14 mouse cellular contexts compared by ENCODE assay signal in the genomic region with DNA sequence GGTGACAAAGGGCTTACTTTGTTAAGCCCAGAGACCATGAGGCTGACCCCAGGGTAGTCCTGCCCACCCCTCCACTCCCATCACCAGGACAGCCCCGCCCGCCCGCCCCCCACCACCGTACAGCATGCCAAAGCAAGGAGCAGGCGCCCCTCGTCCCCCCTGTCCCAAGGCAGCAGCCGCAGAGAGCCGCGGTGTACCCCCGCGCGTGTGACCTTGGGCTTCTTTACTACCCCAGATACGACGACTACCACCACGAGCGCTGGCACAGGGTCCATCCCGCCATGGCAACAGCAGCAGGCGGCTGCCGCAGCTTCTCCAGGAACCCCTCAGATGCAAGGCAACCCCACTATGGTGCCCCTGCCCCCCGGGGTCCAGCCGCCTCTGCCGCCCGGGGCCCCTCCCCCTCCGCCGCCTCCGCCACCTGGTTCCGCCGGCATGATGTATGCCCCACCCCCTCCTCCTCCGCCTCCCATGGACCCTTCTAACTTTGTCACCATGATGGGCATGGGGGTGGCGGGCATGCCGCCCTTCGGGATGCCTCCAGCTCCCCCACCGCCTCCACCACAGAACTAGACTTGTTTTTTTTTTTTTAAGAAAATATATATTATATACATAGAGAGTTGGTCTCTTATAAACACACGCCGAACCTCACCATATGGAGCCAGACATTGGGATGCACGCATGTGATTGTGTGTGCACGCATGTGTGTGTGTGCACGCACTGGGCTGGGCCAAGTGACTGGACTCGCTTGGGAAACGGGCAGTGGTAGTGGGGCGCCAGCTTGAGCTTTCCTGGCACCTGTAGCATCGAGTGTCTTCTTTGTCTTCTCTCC. TPM values are rescaled to one million over a fixed set of nuclear protein-coding genes. Genes with fewer than 3 reads are reported as not detected.
A peak's percentile ranks its signal among the peaks of the same experiment; 100 is the strongest.
DNase-seq lines count a peak whose midpoint lies in the region; ATAC-seq and TF ChIP-seq lines count a peak whose summit lies in the region.
"Had no signal": no experiment of that assay in that cellular context is flagged by ENCODE, and none has a peak within 500 bp of the region (broad histone marks: within the 10 kb centered on the region; RNA-seq: fewer than 3 reads in every experiment).

No protein-coding gene starts in this region.

- H3K4me3 ChIP-seq in limb, embryonic 12.5 days (replicated peaks): no peak overlapping the region
- no peak overlapping the region for H3K4me3 ChIP-seq in limb, embryonic 10.5 days
- H3K4me3 ChIP-seq in ES-Bruce4 (ENCODE audit: low read depth, low read length): peak overlapping the region; percentile 5; the same call in 1 of the 2 replicates
- H3K4me3 ChIP-seq in hindbrain, embryonic 12.5 days: no peak overlapping the region
- H3K4me3 ChIP-seq: embryonic facial prominence, embryonic 15.5 days; limb, embryonic 13.5 days had no signal

- TF ChIP-seq POLR2A in ES-Bruce4 (IDR thresholded peaks at IDR 0.05; ENCODE audit: insufficient read depth, low read length): no peak

- TF ChIP-seq CTCF in ES-Bruce4 (IDR thresholded peaks at IDR 0.05; ENCODE audit: low read depth, low read length): no peak

- peaks cover 89% of the 10 kb centered on the region for H3K36me3 ChIP-seq in limb, embryonic 12.5 days
- peaks cover 96% of the 10 kb centered on the region for H3K36me3 ChIP-seq in limb, embryonic 10.5 days
- H3K36me3 ChIP-seq in ES-Bruce4 (ENCODE audit: control insufficient read depth, insufficient read depth, low read length, poor library complexity, severe bottlenecking): peaks cover 70% of the 10 kb centered on the region
- peaks cover 89% of the 10 kb centered on the region for H3K36me3 ChIP-seq in hindbrain, embryonic 12.5 days

- H3K27me3 ChIP-seq in limb, embryonic 12.5 days: no peaks in the 10 kb centered on the region
- H3K27me3 ChIP-seq in limb, embryonic 10.5 days (ENCODE audit: low read depth, poor library complexity, severe bottlenecking): no peaks in the 10 kb centered on the region
- H3K27me3 ChIP-seq in ES-Bruce4 (ENCODE audit: control insufficient read depth, insufficient read depth, low read length, poor library complexity, severe bottlenecking): no peaks in the 10 kb centered on the region
- no peaks in the 10 kb centered on the region for H3K27me3 ChIP-seq in hindbrain, embryonic 12.5 days
- H3K27me3 ChIP-seq: embryonic facial prominence, embryonic 15.5 days; limb, embryonic 13.5 days had no signal

- no peak overlapping the region for H3K9ac ChIP-seq in limb, embryonic 12.5 days (replicated peaks)
- peak overlapping the region; percentile 50; the same call in 1 of the 2 replicates for H3K9ac ChIP-seq in ES-Bruce4 (ENCODE audit: low read depth, poor library complexity, severe bottlenecking)
- no peak overlapping the region for H3K9ac ChIP-seq in hindbrain, embryonic 12.5 days
- H3K9ac ChIP-seq: embryonic facial prominence, embryonic 15.5 days; limb, embryonic 13.5 days had no signal

- no peak for TF ChIP-seq EP300 in ES-Bruce4 (IDR thresholded peaks at IDR 0.05; ENCODE audit: insufficient read depth, low read depth, low read length)

- no peaks in the 10 kb centered on the region for H3K4me1 ChIP-seq in limb, embryonic 12.5 days (replicated peaks)
- no peaks in the 10 kb centered on the region for H3K4me1 ChIP-seq in limb, embryonic 10.5 days
- no peaks in the 10 kb centered on the region for H3K4me1 ChIP-seq in ES-Bruce4 (ENCODE audit: control insufficient read depth, insufficient read depth, low read length)
- H3K4me1 ChIP-seq in hindbrain, embryonic 12.5 days: 0 out of 2 replicates have a peak, but pooled peaks cover 6% of the 10 kb centered on the region
- H3K4me1 ChIP-seq: embryonic facial prominence, embryonic 15.5 days; limb, embryonic 13.5 days had no signal

- peak; percentile 34 for ATAC-seq in limb, embryonic 12.5 days (ENCODE audit: insufficient number of reproducible peaks, insufficient read depth, low FRiP score, low TSS enrichment, low read depth)
- peak; percentile 19; the same call in 1 of the 2 replicates for ATAC-seq in hindbrain, embryonic 12.5 days (ENCODE audit: low FRiP score)
- ATAC-seq in megakaryocyte-erythroid progenitor cell, adult 5-6 weeks (replicated peaks; ENCODE audit: low FRiP score, low TSS enrichment, poor library complexity, severe bottlenecking): no peak
- ATAC-seq: activated CD4-positive, CD25-positive, alpha-beta regulatory T cell, adult 4 months; inflammation-experienced regulatory T-cells, adult 6 months had no signal

- H3K27ac ChIP-seq in limb, embryonic 12.5 days: no peak overlapping the region
- H3K27ac ChIP-seq in limb, embryonic 10.5 days: no peak overlapping the region
- H3K27ac ChIP-seq in ES-Bruce4 (ENCODE audit: insufficient read depth, low read length): no peak overlapping the region
- H3K27ac ChIP-seq in hindbrain, embryonic 12.5 days: no peak overlapping the region
- H3K27ac ChIP-seq: embryonic facial prominence, embryonic 15.5 days; kidney, postnatal 0 days; limb, embryonic 13.5 days had no signal

- WGBS in limb, embryonic 12.5 days: 94% methylated on average over 42 of the region's 42 CpGs
- 93% methylated on average over 42 of the region's 42 CpGs for WGBS in limb, embryonic 10.5 days
- WGBS in hindbrain, embryonic 12.5 days: 86% methylated on average over 33 of the region's 42 CpGs

- no peaks in the 10 kb centered on the region for H3K9me3 ChIP-seq in limb, embryonic 12.5 days
- no peaks in the 10 kb centered on the region for H3K9me3 ChIP-seq in limb, embryonic 10.5 days (replicated peaks)
- no peaks in the 10 kb centered on the region for H3K9me3 ChIP-seq in ES-Bruce4 (replicated peaks; ENCODE audit: control insufficient read depth, insufficient read depth, low read length, poor library complexity, severe bottlenecking)
- H3K9me3 ChIP-seq in hindbrain, embryonic 12.5 days (replicated peaks): no peaks in the 10 kb centered on the region
- H3K9me3 ChIP-seq: embryonic facial prominence, embryonic 15.5 days; G1E; limb, embryonic 13.5 days had no signal

- H3K4me2 ChIP-seq in limb, embryonic 12.5 days: no peak overlapping the region
- H3K4me2 ChIP-seq in hindbrain, embryonic 12.5 days (replicated peaks): no peak overlapping the region
- H3K4me2 ChIP-seq: embryonic facial prominence, embryonic 15.5 days; limb, embryonic 13.5 days had no signal

- DNase-seq in cerebellum, adult 11-12 months: peak; percentile 57
- no peak for DNase-seq in cerebellum, adult 8-10 months
- DNase-seq in limb, embryonic 10.5 days (ENCODE audit: low spot score): no peak
- no peak for DNase-seq in left cerebral cortex, adult 11 months (ENCODE audit: low spot score)

RNA-seq across cellular contexts. Expression of a gene that starts 8.6 kb away (rescaled TPM):
- polyA plus RNA-seq in limb, embryonic 12.5 days (2016; fragmentation: Nextera tagmentation; extraction: Ambion mirVana): 6.3 and 6.5 TPM in 2 replicates
- 2.5 and 3.0 TPM in 2 replicates for polyA plus RNA-seq in limb, embryonic 10.5 days (2016; fragmentation: Nextera tagmentation; extraction: Ambion mirVana)
- polyA plus RNA-seq in ES-Bruce4 (2011; ENCODE audit: insufficient read depth, insufficient read length, low read depth, missing spikeins): 4.1 and 4.6 TPM in 2 replicates
- polyA plus RNA-seq in hindbrain, embryonic 12.5 days (2016; fragmentation: Nextera tagmentation; extraction: Ambion mirVana): 1.8 and 3.9 TPM in 2 replicates
- total RNA-seq in megakaryocyte-erythroid progenitor cell, adult 5-6 weeks (2014; fragmentation: Nextera tagmentation): 4.9 TPM in 1 of 2 replicates, not detected in the other
- 0.04 and 4.9 TPM in 2 replicates for total RNA-seq in megakaryocyte-erythroid progenitor cell, adult 5-6 weeks (2017)

RNA-seq across cellular contexts. Expression of a gene that starts 12.1 kb away (rescaled TPM):
- 164 and 171 TPM in 2 replicates for polyA plus RNA-seq in limb, embryonic 12.5 days (2016; fragmentation: Nextera tagmentation; extraction: Ambion mirVana)
- polyA plus RNA-seq in limb, embryonic 10.5 days (2016; fragmentation: Nextera tagmentation; extraction: Ambion mirVana): 193 and 206 TPM in 2 replicates
- 333 and 355 TPM in 2 replicates for polyA plus RNA-seq in ES-Bruce4 (2011; ENCODE audit: insufficient read depth, insufficient read length, low read depth, missing spikeins)
- 168 and 176 TPM in 2 replicates for polyA plus RNA-seq in hindbrain, embryonic 12.5 days (2016; fragmentation: Nextera tagmentation; extraction: Ambion mirVana)
- 286 and 398 TPM in 2 replicates for total RNA-seq in megakaryocyte-erythroid progenitor cell, adult 5-6 weeks (2014; fragmentation: Nextera tagmentation)
- 253 and 302 TPM in 2 replicates for total RNA-seq in megakaryocyte-erythroid progenitor cell, adult 5-6 weeks (2017)

RNA-seq across cellular contexts. Expression of a gene that starts 23.5 kb away (rescaled TPM):
- 16.3 and 16.8 TPM in 2 replicates for polyA plus RNA-seq in limb, embryonic 12.5 days (2016; fragmentation: Nextera tagmentation; extraction: Ambion mirVana)
- 14.6 and 16.7 TPM in 2 replicates for polyA plus RNA-seq in limb, embryonic 10.5 days (2016; fragmentation: Nextera tagmentation; extraction: Ambion mirVana)
- polyA plus RNA-seq in ES-Bruce4 (2011; ENCODE audit: insufficient read depth, insufficient read length, low read depth, missing spikeins): 37.9 and 48.6 TPM in 2 replicates
- 20.0 and 23.0 TPM in 2 replicates for polyA plus RNA-seq in hindbrain, embryonic 12.5 days (2016; fragmentation: Nextera tagmentation; extraction: Ambion mirVana)
- total RNA-seq in megakaryocyte-erythroid progenitor cell, adult 5-6 weeks (2014; fragmentation: Nextera tagmentation): 41.2 and 64.6 TPM in 2 replicates
- 21.6 and 32.0 TPM in 2 replicates for total RNA-seq in megakaryocyte-erythroid progenitor cell, adult 5-6 weeks (2017)

RNA-seq across cellular contexts. Expression of a gene that starts 34.7 kb away (rescaled TPM):
- 13.5 and 13.6 TPM in 2 replicates for polyA plus RNA-seq in limb, embryonic 12.5 days (2016; fragmentation: Nextera tagmentation; extraction: Ambion mirVana)
- 10.4 and 15.2 TPM in 2 replicates for polyA plus RNA-seq in limb, embryonic 10.5 days (2016; fragmentation: Nextera tagmentation; extraction: Ambion mirVana)
- polyA plus RNA-seq in ES-Bruce4 (2011; ENCODE audit: insufficient read depth, insufficient read length, low read depth, missing spikeins): 10.7 and 16.9 TPM in 2 replicates
- polyA plus RNA-seq in hindbrain, embryonic 12.5 days (2016; fragmentation: Nextera tagmentation; extraction: Ambion mirVana): 15.0 and 16.0 TPM in 2 replicates
- total RNA-seq in megakaryocyte-erythroid progenitor cell, adult 5-6 weeks (2014; fragmentation: Nextera tagmentation): 37.3 and 41.8 TPM in 2 replicates
- total RNA-seq in megakaryocyte-erythroid progenitor cell, adult 5-6 weeks (2017): 9.4 and 27.2 TPM in 2 replicates

RNA-seq across cellular contexts. Expression of a gene that starts 40.9 kb away (rescaled TPM):
- polyA plus RNA-seq in limb, embryonic 12.5 days (2016; fragmentation: Nextera tagmentation; extraction: Ambion mirVana): 103 and 107 TPM in 2 replicates
- polyA plus RNA-seq in limb, embryonic 10.5 days (2016; fragmentation: Nextera tagmentation; extraction: Ambion mirVana): 118 and 120 TPM in 2 replicates
- polyA plus RNA-seq in ES-Bruce4 (2011; ENCODE audit: insufficient read depth, insufficient read length, low read depth, missing spikeins): 34.8 and 40.5 TPM in 2 replicates
- 91.5 and 95.8 TPM in 2 replicates for polyA plus RNA-seq in hindbrain, embryonic 12.5 days (2016; fragmentation: Nextera tagmentation; extraction: Ambion mirVana)
- total RNA-seq in megakaryocyte-erythroid progenitor cell, adult 5-6 weeks (2014; fragmentation: Nextera tagmentation): 39.8 and 56.2 TPM in 2 replicates
- 17.8 and 19.8 TPM in 2 replicates for total RNA-seq in megakaryocyte-erythroid progenitor cell, adult 5-6 weeks (2017)
